Comparison of ENCODE assay signal across 8 mouse cellular contexts in genomic region chr11:33148338-33149087, GRCm38 (mm10). TPM values are rescaled to one million over a fixed set of nuclear protein-coding genes. Genes with fewer than 3 reads are reported as not detected.
DNase-seq lines count a peak whose midpoint lies in the region; ATAC-seq lines count a peak whose summit lies in the region.

No protein-coding gene starts in this region.

- peaks cover 24% of the 10 kb centered on the region for H3K4me1 ChIP-seq in intestine, embryonic 16.5 days (ENCODE audit: control insufficient read depth, insufficient read depth, low read length)
- H3K4me1 ChIP-seq in midbrain, embryonic 11.5 days (ENCODE audit: control insufficient read depth, insufficient read depth, low read length): peaks cover 27% of the 10 kb centered on the region

- WGBS in intestine, embryonic 16.5 days: 5% methylated on average over 23 of the region's 23 CpGs
- WGBS in midbrain, embryonic 11.5 days: 4% methylated on average over 23 of the region's 23 CpGs

- no peaks in the 10 kb centered on the region for H3K9me3 ChIP-seq in intestine, embryonic 16.5 days (ENCODE audit: control insufficient read depth, low read length)
- no peaks in the 10 kb centered on the region for H3K9me3 ChIP-seq in midbrain, embryonic 11.5 days (ENCODE audit: control insufficient read depth, low read length)

- peaks cover 20% of the 10 kb centered on the region for H3K27me3 ChIP-seq in intestine, embryonic 16.5 days (replicated peaks; ENCODE audit: control insufficient read depth, insufficient read depth, low read length)
- H3K27me3 ChIP-seq in midbrain, embryonic 11.5 days (ENCODE audit: control insufficient read depth, insufficient read depth, low read length): peaks cover 27% of the 10 kb centered on the region

- H3K27ac ChIP-seq in intestine, embryonic 16.5 days (ENCODE audit: low read length): no peak overlapping the region
- 0 out of 2 replicates have a peak overlapping the region, but pooled peaks have one; percentile 37 for H3K27ac ChIP-seq in midbrain, embryonic 11.5 days (ENCODE audit: low read depth, low read length)

- H3K9ac ChIP-seq in intestine, embryonic 16.5 days (ENCODE audit: low read depth, low read length): no peak overlapping the region; the same call in 1 of the 2 replicates
- no peak overlapping the region for H3K9ac ChIP-seq in midbrain, embryonic 11.5 days (ENCODE audit: low read length)

- peak overlapping the region; percentile 62 for H3K4me3 ChIP-seq in intestine, embryonic 16.5 days (ENCODE audit: low read length)
- H3K4me3 ChIP-seq in midbrain, embryonic 11.5 days (ENCODE audit: low read depth, low read length): peak overlapping the region; percentile 62

- ATAC-seq in granulocyte monocyte progenitor cell, adult 5-6 weeks (replicated peaks; ENCODE audit: poor library complexity, severe bottlenecking): peak; percentile 58
- peak; percentile 80 for ATAC-seq in intestine, embryonic 16.5 days
- ATAC-seq in midbrain, embryonic 11.5 days (ENCODE audit: low FRiP score): peak; percentile 74

- H3K4me2 ChIP-seq in intestine, embryonic 16.5 days (ENCODE audit: low read depth, low read length): peak overlapping the region; percentile 96
- H3K4me2 ChIP-seq in midbrain, embryonic 11.5 days: peak overlapping the region; percentile 87

- DNase-seq in 3T3-L1 (ENCODE audit: low read depth, low spot score): peak; percentile 88
- DNase-seq in adrenal gland, adult 8-10 months: peak; percentile 83
- peak; percentile 83 for DNase-seq in embryo, embryonic 11.5 days (ENCODE audit: low read depth, low spot score)
- peak; percentile 78 for DNase-seq in left cerebral cortex, postnatal 4 days
- DNase-seq in midbrain, embryonic 11.5 days (ENCODE audit: low spot score, missing footprints): peak; percentile 98
- DNase-seq in spleen, adult 12 weeks (ENCODE audit: low spot score): peak; percentile 40

- intact Hi-C loops in left cerebral cortex, postnatal 4 days (cut with DNase I): loop anchor here (5.0 to 10.0 kb wide), 3 partner anchors 184 to 804 kb away; partner anchors contain the start of gene Sh3pxd2b

- no peaks in the 10 kb centered on the region; the same call in 1 of the 2 replicates for H3K36me3 ChIP-seq in intestine, embryonic 16.5 days (ENCODE audit: control insufficient read depth, insufficient read depth, low read length)
- H3K36me3 ChIP-seq in midbrain, embryonic 11.5 days (ENCODE audit: control insufficient read depth, insufficient read depth, low read length): peaks cover 6% of the 10 kb centered on the region; the same call in 1 of the 2 replicates

RNA-seq across cellular contexts. Expression of gene Fgf18, which starts 1.3 kb away (rescaled TPM):
- 1 to 10 TPM in 2 of 4 experiments, under 1 TPM in 2; 0.62 to 3.5 (median 1.5) TPM for total RNA-seq in adrenal gland, adult 8-10 months (2022)
- total RNA-seq in granulocyte monocyte progenitor cell, adult 5-6 weeks (2014; fragmentation: Nextera tagmentation): not detected in 2 replicates
- total RNA-seq in granulocyte monocyte progenitor cell, adult 5-6 weeks (2017): not detected in 2 replicates
- polyA plus RNA-seq in intestine, embryonic 16.5 days (2015; fragmentation: Nextera tagmentation; extraction: Ambion mirVana): 0.83 and 1.9 TPM in 2 replicates
- 1 to 10 TPM; 7.4 to 8.4 TPM for total RNA-seq in left cerebral cortex, postnatal 4 days (2021)
- 3.9 and 5.2 TPM in 2 replicates for polyA plus RNA-seq in midbrain, embryonic 11.5 days (2014; fragmentation: Nextera tagmentation; extraction: Ambion mirVana)

RNA-seq across cellular contexts. Expression of gene Npm1, which starts 14.5 kb away (rescaled TPM):
- 100 to 1,000 TPM; 269 to 308 (median 290) TPM for total RNA-seq in adrenal gland, adult 8-10 months (2022)
- total RNA-seq in granulocyte monocyte progenitor cell, adult 5-6 weeks (2014; fragmentation: Nextera tagmentation): 2,328 and 2,367 TPM in 2 replicates
- total RNA-seq in granulocyte monocyte progenitor cell, adult 5-6 weeks (2017): 3,358 and 3,800 TPM in 2 replicates
- 689 and 790 TPM in 2 replicates for polyA plus RNA-seq in intestine, embryonic 16.5 days (2015; fragmentation: Nextera tagmentation; extraction: Ambion mirVana)
- 100 to 1,000 TPM; 303 to 338 TPM for total RNA-seq in left cerebral cortex, postnatal 4 days (2021)
- 1,003 and 1,036 TPM in 2 replicates for polyA plus RNA-seq in midbrain, embryonic 11.5 days (2014; fragmentation: Nextera tagmentation; extraction: Ambion mirVana)

RNA-seq across cellular contexts. Expression of gene Tlx3, which starts 54.9 kb away (rescaled TPM):
- under 1 TPM in 2 of 4 experiments, not detected in 2; 0.46 to 0.62 TPM for total RNA-seq in adrenal gland, adult 8-10 months (2022)
- total RNA-seq in granulocyte monocyte progenitor cell, adult 5-6 weeks (2014; fragmentation: Nextera tagmentation): not detected in 2 replicates
- not detected in 2 replicates for total RNA-seq in granulocyte monocyte progenitor cell, adult 5-6 weeks (2017)
- polyA plus RNA-seq in intestine, embryonic 16.5 days (2015; fragmentation: Nextera tagmentation; extraction: Ambion mirVana): not detected in 2 replicates
- total RNA-seq in left cerebral cortex, postnatal 4 days (2021): not detected
- polyA plus RNA-seq in midbrain, embryonic 11.5 days (2014; fragmentation: Nextera tagmentation; extraction: Ambion mirVana): 1.9 and 2.9 TPM in 2 replicates

Comparison
In these comparisons a context has a peak if more than half of its experiments do, and no peak if none do; other contexts are left out.
1. DNase-seq: peak in every context shown above with its lines; median percentile 98 in midbrain, embryonic 11.5 days; 88 in 3T3-L1; 83 in adrenal gland, adult 8-10 months; 83 in embryo, embryonic 11.5 days; 78 in left cerebral cortex, postnatal 4 days; 40 in spleen, adult 12 weeks.
2. RNA of gene Npm1, which starts 14.5 kb away (total RNA-seq): 2,328 to 3,800 TPM in granulocyte monocyte progenitor cell, adult 5-6 weeks; 303 to 338 TPM in left cerebral cortex, postnatal 4 days and 269 to 308 TPM in adrenal gland, adult 8-10 months; every median in the first group is over 4 times any median in the second.
3. Peak in every context shown above with its lines, with median percentiles within 50 percentile points of each other: ATAC-seq.